In the genomic region with DNA sequence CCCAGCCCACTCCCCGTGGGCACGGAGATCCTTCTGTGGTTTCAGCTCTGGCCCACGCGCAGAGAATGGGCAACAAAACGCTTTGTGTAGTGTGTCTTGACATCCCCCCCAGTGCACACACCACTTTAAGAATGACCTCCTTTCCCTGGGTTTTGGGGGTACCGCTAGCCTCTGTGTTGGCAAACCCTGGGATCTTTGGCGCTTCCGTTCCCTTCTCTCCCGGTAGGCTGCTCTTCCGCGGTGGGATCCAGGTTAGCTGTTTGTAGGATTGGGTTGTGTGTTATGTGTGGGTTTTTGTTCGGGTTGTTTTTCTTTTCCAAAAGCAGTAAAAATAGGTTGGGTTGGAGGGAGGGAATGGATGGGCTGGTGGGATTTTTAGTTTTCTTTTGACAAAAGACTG, we compare ENCODE assay signal across 8 mouse cellular contexts. TPM values are rescaled to one million over a fixed set of nuclear protein-coding genes. Genes with fewer than 3 reads are reported as not detected.
A peak's percentile ranks its signal among the peaks of the same experiment; 100 is the strongest.
DNase-seq lines count a peak whose midpoint lies in the region; ATAC-seq and TF ChIP-seq lines count a peak whose summit lies in the region.
"Not testable (repeated sequence)": the region's sequence is repeated elsewhere in the genome, so short reads cannot be mapped to it uniquely, and the experiment has no call there.

No protein-coding gene starts in this region.

- not testable (repeated sequence) for H3K27ac ChIP-seq in cortical plate, adult 2 months (ENCODE audit: insufficient read depth, low read length); liver, embryonic 13.5 days; small intestine, adult 2 months (ENCODE audit: insufficient read depth, low read depth, low read length)
- peak overlapping the region; percentile 53 for H3K27ac ChIP-seq in forebrain, embryonic 11.5 days (ENCODE audit: low read depth, low read length)
- H3K27ac ChIP-seq in heart, embryonic 12.5 days (ENCODE audit: poor library complexity, severe bottlenecking) = peak overlapping the region; percentile 89
- H3K27ac ChIP-seq in hindbrain, embryonic 15.5 days (replicated peaks) = peak overlapping the region; percentile 49; the same call in 1 of the 2 replicates
- peak overlapping the region; percentile 95 for H3K27ac ChIP-seq in kidney, postnatal 0 days
- H3K27ac ChIP-seq in midbrain, embryonic 15.5 days = peak overlapping the region; percentile 16; the same call in 1 of the 2 replicates

- not testable (repeated sequence) for TF ChIP-seq CTCF in cortical plate, adult 2 months (IDR thresholded peaks at IDR 0.05; ENCODE audit: extremely low read depth, insufficient read depth, low read length); kidney, postnatal 0 days (IDR thresholded peaks at IDR 0.05; ENCODE audit: low read depth); small intestine, adult 2 months (IDR thresholded peaks at IDR 0.05; ENCODE audit: extremely low read depth, insufficient read length, insufficient replicate concordance, low read depth, low read length)

- 0% methylated on average over 12 of the region's 12 CpGs for WGBS in forebrain, embryonic 11.5 days
- WGBS in heart, embryonic 12.5 days = 4% methylated on average over 12 of the region's 12 CpGs
- WGBS in hindbrain, embryonic 15.5 days = 3% methylated on average over 12 of the region's 12 CpGs
- 3% methylated on average over 12 of the region's 12 CpGs for WGBS in kidney, postnatal 0 days
- WGBS in liver, embryonic 13.5 days (ENCODE audit: insufficient replicate concordance) = 15% methylated on average over 12 of the region's 12 CpGs
- 4% methylated on average over 12 of the region's 12 CpGs for WGBS in midbrain, embryonic 15.5 days
- WGBS in small intestine, adult 2 months = 70% methylated on average over 12 of the region's 12 CpGs

- not testable (repeated sequence) for DNase-seq in forebrain, embryonic 11.5 days (ENCODE audit: low spot score); kidney, postnatal 0 days (ENCODE audit: low spot score); liver, embryonic 13.5 days

- H3K9me3 ChIP-seq in forebrain, embryonic 11.5 days (ENCODE audit: control insufficient read depth, low read length); heart, embryonic 12.5 days (replicated peaks); hindbrain, embryonic 15.5 days; kidney, postnatal 0 days (replicated peaks; ENCODE audit: low read length); liver, embryonic 13.5 days (replicated peaks); midbrain, embryonic 15.5 days: not testable (repeated sequence)

- TF ChIP-seq POLR2A in cortical plate, adult 2 months (IDR thresholded peaks at IDR 0.05; ENCODE audit: extremely low read depth, insufficient read depth, low read length); small intestine, adult 2 months (IDR thresholded peaks at IDR 0.05; ENCODE audit: low read depth, low read length): not testable (repeated sequence)

- peak overlapping the region; percentile 64; the same call in 1 of the 2 replicates for H3K4me3 ChIP-seq in cortical plate, adult 2 months (ENCODE audit: insufficient read depth, low read length)
- H3K4me3 ChIP-seq in forebrain, embryonic 11.5 days (ENCODE audit: low read depth, low read length) = peak overlapping the region; percentile 78
- peak overlapping the region; percentile 90 for H3K4me3 ChIP-seq in heart, embryonic 12.5 days
- H3K4me3 ChIP-seq in hindbrain, embryonic 15.5 days = peak overlapping the region; percentile 77
- H3K4me3 ChIP-seq in kidney, postnatal 0 days (replicated peaks; ENCODE audit: low read depth, low read length) = peak overlapping the region; percentile 86
- peak overlapping the region; percentile 27 for H3K4me3 ChIP-seq in liver, embryonic 13.5 days (replicated peaks)
- H3K4me3 ChIP-seq in midbrain, embryonic 15.5 days = peak overlapping the region; percentile 66
- peak overlapping the region; percentile 23 for H3K4me3 ChIP-seq in small intestine, adult 2 months (ENCODE audit: low read depth, low read length)

- H3K4me1 ChIP-seq in cortical plate, adult 2 months (ENCODE audit: control insufficient read depth, insufficient read depth, low read length); small intestine, adult 2 months (ENCODE audit: control insufficient read depth, insufficient read depth, insufficient read length, low read length): not testable (repeated sequence)
- peaks cover 28% of the 10 kb centered on the region for H3K4me1 ChIP-seq in forebrain, embryonic 11.5 days (replicated peaks; ENCODE audit: control insufficient read depth, insufficient read depth, low read length)
- peaks cover 49% of the 10 kb centered on the region for H3K4me1 ChIP-seq in heart, embryonic 12.5 days (replicated peaks)
- H3K4me1 ChIP-seq in hindbrain, embryonic 15.5 days (replicated peaks) = peaks cover 44% of the 10 kb centered on the region
- peaks cover 23% of the 10 kb centered on the region for H3K4me1 ChIP-seq in kidney, postnatal 0 days (replicated peaks; ENCODE audit: insufficient read depth, low read length)
- H3K4me1 ChIP-seq in liver, embryonic 13.5 days (replicated peaks) = peaks cover 18% of the 10 kb centered on the region
- H3K4me1 ChIP-seq in midbrain, embryonic 15.5 days = peaks cover 54% of the 10 kb centered on the region

- H3K9ac ChIP-seq in forebrain, embryonic 11.5 days (ENCODE audit: low read length) = peak overlapping the region; percentile 99
- peak overlapping the region; percentile 96 for H3K9ac ChIP-seq in heart, embryonic 12.5 days
- peak overlapping the region; percentile 19; the same call in 1 of the 2 replicates for H3K9ac ChIP-seq in hindbrain, embryonic 15.5 days
- peak overlapping the region; percentile 67 for H3K9ac ChIP-seq in kidney, postnatal 0 days (ENCODE audit: low read depth, low read length)
- not testable (repeated sequence) for H3K9ac ChIP-seq in liver, embryonic 13.5 days
- H3K9ac ChIP-seq in midbrain, embryonic 15.5 days = peak overlapping the region; percentile 13; the same call in 1 of the 2 replicates

- ATAC-seq in forebrain, embryonic 11.5 days (replicated peaks; ENCODE audit: low FRiP score); heart, embryonic 12.5 days (ENCODE audit: insufficient number of reproducible peaks, low FRiP score); hindbrain, embryonic 15.5 days (ENCODE audit: low FRiP score, low read depth); kidney, postnatal 0 days (replicated peaks; ENCODE audit: low FRiP score, low read depth); liver, embryonic 13.5 days (ENCODE audit: low read depth); midbrain, embryonic 15.5 days (replicated peaks): not testable (repeated sequence)

- H3K27me3 ChIP-seq in forebrain, embryonic 11.5 days (ENCODE audit: control insufficient read depth, insufficient read depth, low read length); heart, embryonic 12.5 days (replicated peaks); hindbrain, embryonic 15.5 days; kidney, postnatal 0 days (ENCODE audit: insufficient read depth, low read length); midbrain, embryonic 15.5 days (replicated peaks); small intestine, adult 2 months (ENCODE audit: control insufficient read depth, insufficient read depth, low read length): not testable (repeated sequence)
- H3K27me3 ChIP-seq in liver, embryonic 13.5 days = peaks cover 94% of the 10 kb centered on the region

- peak overlapping the region; percentile 70 for H3K4me2 ChIP-seq in forebrain, embryonic 11.5 days (ENCODE audit: low read depth, low read length, severe bottlenecking)
- H3K4me2 ChIP-seq in heart, embryonic 12.5 days = peak overlapping the region; percentile 77
- peak overlapping the region; percentile 95 for H3K4me2 ChIP-seq in hindbrain, embryonic 15.5 days
- peak overlapping the region; percentile 83 for H3K4me2 ChIP-seq in kidney, postnatal 0 days (ENCODE audit: low read length)
- peak overlapping the region; percentile 21; the same call in 1 of the 2 replicates for H3K4me2 ChIP-seq in liver, embryonic 13.5 days
- H3K4me2 ChIP-seq in midbrain, embryonic 15.5 days = peak overlapping the region; percentile 97

- not testable (repeated sequence) for H3K36me3 ChIP-seq in forebrain, embryonic 11.5 days (ENCODE audit: control insufficient read depth, insufficient read depth, low read length); heart, embryonic 12.5 days; hindbrain, embryonic 15.5 days; kidney, postnatal 0 days (ENCODE audit: insufficient read depth, low read length); liver, embryonic 13.5 days; midbrain, embryonic 15.5 days (replicated peaks); small intestine, adult 2 months (ENCODE audit: control insufficient read depth, insufficient read depth, low read length)

RNA-seq across cellular contexts. Expression of gene Fzd2, which starts 3.0 kb away (rescaled TPM):
- 11.4 and 11.8 TPM in 2 replicates for polyA plus RNA-seq in cortical plate, adult 2 months (2012; rRNA removed)
- polyA plus RNA-seq in forebrain, embryonic 11.5 days (2014; fragmentation: Nextera tagmentation; extraction: Ambion mirVana) = 45.2 and 46.3 TPM in 2 replicates
- polyA plus RNA-seq in heart, embryonic 12.5 days (2016; fragmentation: Nextera tagmentation; extraction: Ambion mirVana) = 32.0 and 33.8 TPM in 2 replicates
- 7.9 and 9.8 TPM in 2 replicates for polyA plus RNA-seq in hindbrain, embryonic 15.5 days (2015; fragmentation: Nextera tagmentation; extraction: Ambion mirVana)
- 21.8 and 25.9 TPM in 2 replicates for polyA plus RNA-seq in kidney, postnatal 0 days (2015; fragmentation: Nextera tagmentation; extraction: Ambion mirVana)
- 0.99 and 1.1 TPM in 2 replicates for polyA plus RNA-seq in liver, embryonic 13.5 days (2015; fragmentation: Nextera tagmentation; extraction: Ambion mirVana)
- 7.4 and 9.5 TPM in 2 replicates for polyA plus RNA-seq in midbrain, embryonic 15.5 days (2015; fragmentation: Nextera tagmentation; extraction: Ambion mirVana)
- 9.0 and 12.4 TPM in 2 replicates for polyA plus RNA-seq in small intestine, adult 2 months (2012; rRNA removed)

RNA-seq across cellular contexts. Expression of gene Gm11627, which starts 27.9 kb away (rescaled TPM):
- polyA plus RNA-seq in cortical plate, adult 2 months (2012; rRNA removed) = 8.0 and 8.2 TPM in 2 replicates
- 12.7 and 13.8 TPM in 2 replicates for polyA plus RNA-seq in forebrain, embryonic 11.5 days (2014; fragmentation: Nextera tagmentation; extraction: Ambion mirVana)
- polyA plus RNA-seq in heart, embryonic 12.5 days (2016; fragmentation: Nextera tagmentation; extraction: Ambion mirVana) = 10.9 and 11.6 TPM in 2 replicates
- 3.1 and 3.4 TPM in 2 replicates for polyA plus RNA-seq in hindbrain, embryonic 15.5 days (2015; fragmentation: Nextera tagmentation; extraction: Ambion mirVana)
- 8.6 and 8.9 TPM in 2 replicates for polyA plus RNA-seq in kidney, postnatal 0 days (2015; fragmentation: Nextera tagmentation; extraction: Ambion mirVana)
- 0.68 and 0.94 TPM in 2 replicates for polyA plus RNA-seq in liver, embryonic 13.5 days (2015; fragmentation: Nextera tagmentation; extraction: Ambion mirVana)
- 1.9 and 3.4 TPM in 2 replicates for polyA plus RNA-seq in midbrain, embryonic 15.5 days (2015; fragmentation: Nextera tagmentation; extraction: Ambion mirVana)
- polyA plus RNA-seq in small intestine, adult 2 months (2012; rRNA removed) = 0.42 and 0.51 TPM in 2 replicates

RNA-seq across cellular contexts. Expression of gene Gpatch8, which starts 51.0 kb away (rescaled TPM):
- polyA plus RNA-seq in cortical plate, adult 2 months (2012; rRNA removed) = 62.0 and 62.3 TPM in 2 replicates
- 52.4 and 54.5 TPM in 2 replicates for polyA plus RNA-seq in forebrain, embryonic 11.5 days (2014; fragmentation: Nextera tagmentation; extraction: Ambion mirVana)
- 38.9 and 42.7 TPM in 2 replicates for polyA plus RNA-seq in heart, embryonic 12.5 days (2016; fragmentation: Nextera tagmentation; extraction: Ambion mirVana)
- polyA plus RNA-seq in hindbrain, embryonic 15.5 days (2015; fragmentation: Nextera tagmentation; extraction: Ambion mirVana) = 66.6 and 69.9 TPM in 2 replicates
- polyA plus RNA-seq in kidney, postnatal 0 days (2015; fragmentation: Nextera tagmentation; extraction: Ambion mirVana) = 25.1 and 29.6 TPM in 2 replicates
- polyA plus RNA-seq in liver, embryonic 13.5 days (2015; fragmentation: Nextera tagmentation; extraction: Ambion mirVana) = 18.0 and 22.6 TPM in 2 replicates
- polyA plus RNA-seq in midbrain, embryonic 15.5 days (2015; fragmentation: Nextera tagmentation; extraction: Ambion mirVana) = 72.7 and 76.4 TPM in 2 replicates
- 8.2 and 26.3 TPM in 2 replicates for polyA plus RNA-seq in small intestine, adult 2 months (2012; rRNA removed)

RNA-seq across cellular contexts. Expression of gene Meioc, which starts 56.3 kb away (rescaled TPM):
- polyA plus RNA-seq in cortical plate, adult 2 months (2012; rRNA removed) = not detected in 2 replicates
- polyA plus RNA-seq in forebrain, embryonic 11.5 days (2014; fragmentation: Nextera tagmentation; extraction: Ambion mirVana) = 0.15 and 0.24 TPM in 2 replicates
- 1.6 and 2.0 TPM in 2 replicates for polyA plus RNA-seq in heart, embryonic 12.5 days (2016; fragmentation: Nextera tagmentation; extraction: Ambion mirVana)
- 0.09 and 0.16 TPM in 2 replicates for polyA plus RNA-seq in hindbrain, embryonic 15.5 days (2015; fragmentation: Nextera tagmentation; extraction: Ambion mirVana)
- 0.32 and 0.36 TPM in 2 replicates for polyA plus RNA-seq in kidney, postnatal 0 days (2015; fragmentation: Nextera tagmentation; extraction: Ambion mirVana)
- polyA plus RNA-seq in liver, embryonic 13.5 days (2015; fragmentation: Nextera tagmentation; extraction: Ambion mirVana) = 0.12 TPM in 1 of 2 replicates, not detected in the other
- polyA plus RNA-seq in midbrain, embryonic 15.5 days (2015; fragmentation: Nextera tagmentation; extraction: Ambion mirVana) = 0.13 TPM in 1 of 2 replicates, not detected in the other
- not detected in 2 replicates for polyA plus RNA-seq in small intestine, adult 2 months (2012; rRNA removed)

Comparison
In these comparisons a context has a peak if more than half of its experiments do, and no peak if none do; other contexts are left out.
1. H3K4me3 ChIP-seq: peak in every context shown above with its lines; median percentile 90 in heart, embryonic 12.5 days; 86 in kidney, postnatal 0 days; 78 in forebrain, embryonic 11.5 days; 77 in hindbrain, embryonic 15.5 days; 66 in midbrain, embryonic 15.5 days; 64 in cortical plate, adult 2 months; 27 in liver, embryonic 13.5 days; 23 in small intestine, adult 2 months.
2. H3K4me2 ChIP-seq: peak in every context shown above with its lines; median percentile 97 in midbrain, embryonic 15.5 days; 95 in hindbrain, embryonic 15.5 days; 83 in kidney, postnatal 0 days; 77 in heart, embryonic 12.5 days; 70 in forebrain, embryonic 11.5 days; 21 in liver, embryonic 13.5 days.